ENCODE assay signal across 8 mouse cellular contexts in the genomic region with DNA sequence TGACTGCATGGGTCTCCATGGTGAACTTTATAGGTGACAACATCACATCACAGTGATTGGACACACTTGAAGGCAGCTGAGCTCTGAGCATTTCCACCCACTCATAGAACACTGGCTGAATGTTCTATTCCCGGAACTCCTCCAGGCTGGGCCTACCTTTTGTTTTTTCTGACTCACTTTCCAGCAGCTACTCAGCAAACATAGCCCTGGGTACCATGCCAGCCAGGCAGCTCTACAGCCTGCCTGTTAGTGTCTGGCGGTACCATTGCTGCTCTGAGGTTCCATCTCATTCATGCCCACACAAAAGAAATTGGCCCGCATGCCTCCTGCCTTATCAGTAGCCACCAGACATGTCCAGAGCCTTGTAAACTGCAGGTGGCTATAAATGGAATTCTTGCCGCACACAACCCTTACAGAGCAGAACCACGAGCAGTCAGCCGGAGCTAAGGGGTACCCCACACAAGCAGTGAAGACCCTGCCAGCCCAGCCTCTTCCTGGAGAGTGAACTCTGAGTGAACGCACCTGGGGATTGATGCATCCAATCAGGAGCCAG. TPM values are rescaled to one million over a fixed set of nuclear protein-coding genes. Genes with fewer than 3 reads are reported as not detected.
DNase-seq lines count a peak whose midpoint lies in the region; ATAC-seq and TF ChIP-seq lines count a peak whose summit lies in the region.

No protein-coding gene starts in this region.

- peak; percentile 88 for DNase-seq in right cerebral cortex, adult 18-20 months
- DNase-seq in right cerebral cortex, postnatal 4 days = no peak
- DNase-seq in embryo, embryonic 10 days (ENCODE audit: low spot score) = no peak
- DNase-seq in thymus, adult 18-20 months = no peak
- DNase-seq in lung, postnatal 0 days (ENCODE audit: low spot score) = no peak
- DNase-seq in lung, postnatal 36 days = no peak

- peak overlapping the region; percentile 25; the same call in 1 of the 2 replicates for H3K9ac ChIP-seq in heart, embryonic 16.5 days (ENCODE audit: low read length)
- H3K9ac ChIP-seq in liver, embryonic 15.5 days = peak overlapping the region; percentile 49
- H3K9ac ChIP-seq in lung, postnatal 0 days (replicated peaks; ENCODE audit: low read depth) = no peak overlapping the region

- H3K36me3 ChIP-seq in heart, embryonic 16.5 days (ENCODE audit: control insufficient read depth, insufficient read depth) = no peaks in the 10 kb centered on the region
- H3K36me3 ChIP-seq in liver, embryonic 15.5 days (replicated peaks) = no peaks in the 10 kb centered on the region
- H3K36me3 ChIP-seq in lung, postnatal 0 days (ENCODE audit: insufficient read depth, low read length) = no peaks in the 10 kb centered on the region

- H3K9me3 ChIP-seq in heart, embryonic 16.5 days (replicated peaks; ENCODE audit: control insufficient read depth, low read length) = no peaks in the 10 kb centered on the region
- H3K9me3 ChIP-seq in liver, embryonic 15.5 days (replicated peaks) = no peaks in the 10 kb centered on the region
- no peaks in the 10 kb centered on the region for H3K9me3 ChIP-seq in lung, postnatal 0 days (ENCODE audit: low read length)

- H3K27me3 ChIP-seq in heart, embryonic 16.5 days (ENCODE audit: control insufficient read depth, insufficient read depth, low read length) = no peaks in the 10 kb centered on the region
- no peaks in the 10 kb centered on the region for H3K27me3 ChIP-seq in liver, embryonic 15.5 days
- no peaks in the 10 kb centered on the region for H3K27me3 ChIP-seq in lung, postnatal 0 days (replicated peaks; ENCODE audit: insufficient read depth, low read length)

- TF ChIP-seq CTCF in lung, postnatal 0 days (IDR thresholded peaks at IDR 0.05) = no peak

- peak overlapping the region; percentile 28; the same call in 1 of the 2 replicates for H3K4me2 ChIP-seq in heart, embryonic 16.5 days (ENCODE audit: low read depth, low read length)
- peak overlapping the region; percentile 72 for H3K4me2 ChIP-seq in liver, embryonic 15.5 days
- H3K4me2 ChIP-seq in lung, postnatal 0 days (replicated peaks; ENCODE audit: low read depth, low read length) = no peak overlapping the region

- peak; percentile 64 for ATAC-seq in heart, embryonic 16.5 days (replicated peaks; ENCODE audit: extremely low read depth, insufficient read depth, low FRiP score)
- ATAC-seq in liver, embryonic 15.5 days (ENCODE audit: insufficient read depth) = peak; percentile 84
- no peak for ATAC-seq in lung, postnatal 0 days

- H3K4me1 ChIP-seq in heart, embryonic 16.5 days (ENCODE audit: control insufficient read depth, insufficient read depth, low read length) = peaks cover 28% of the 10 kb centered on the region
- H3K4me1 ChIP-seq in liver, embryonic 15.5 days (replicated peaks) = peaks cover 43% of the 10 kb centered on the region
- no peaks in the 10 kb centered on the region for H3K4me1 ChIP-seq in lung, postnatal 0 days (ENCODE audit: insufficient read depth, low read depth, low read length)

- H3K4me3 ChIP-seq in heart, embryonic 16.5 days (ENCODE audit: low read length) = no peak overlapping the region
- peak overlapping the region; percentile 35 for H3K4me3 ChIP-seq in liver, embryonic 15.5 days (replicated peaks)
- H3K4me3 ChIP-seq in lung, postnatal 0 days (ENCODE audit: low read depth, low read length) = no peak overlapping the region

- 20% methylated on average over 7 of the region's 7 CpGs for WGBS in heart, embryonic 16.5 days
- WGBS in liver, embryonic 15.5 days (ENCODE audit: insufficient replicate concordance) = 30% methylated on average over 7 of the region's 7 CpGs
- WGBS in lung, postnatal 0 days = 46% methylated on average over 7 of the region's 7 CpGs

- no peak for TF ChIP-seq EP300 in lung, postnatal 0 days (IDR thresholded peaks at IDR 0.05)

- H3K27ac ChIP-seq in heart, embryonic 16.5 days (ENCODE audit: low read length) = peak overlapping the region; percentile 64
- H3K27ac ChIP-seq in liver, embryonic 15.5 days (replicated peaks) = peak overlapping the region; percentile 91
- H3K27ac ChIP-seq in lung, postnatal 0 days (ENCODE audit: low read length) = no peak overlapping the region

RNA-seq across cellular contexts. Expression of a gene that starts 55.8 kb away (rescaled TPM):
- 0.09 and 0.53 TPM in 2 replicates for polyA plus RNA-seq in heart, embryonic 16.5 days (2015; fragmentation: Nextera tagmentation; extraction: Ambion mirVana)
- polyA plus RNA-seq in liver, embryonic 15.5 days (2015; fragmentation: Nextera tagmentation; extraction: Ambion mirVana) = 0.07 TPM in 1 of 2 replicates, not detected in the other
- polyA plus RNA-seq in lung, postnatal 0 days (2015; fragmentation: Nextera tagmentation; extraction: Ambion mirVana) = not detected in 2 replicates
